ENCODE assay signal across 13 mouse cellular contexts in the genomic region with DNA sequence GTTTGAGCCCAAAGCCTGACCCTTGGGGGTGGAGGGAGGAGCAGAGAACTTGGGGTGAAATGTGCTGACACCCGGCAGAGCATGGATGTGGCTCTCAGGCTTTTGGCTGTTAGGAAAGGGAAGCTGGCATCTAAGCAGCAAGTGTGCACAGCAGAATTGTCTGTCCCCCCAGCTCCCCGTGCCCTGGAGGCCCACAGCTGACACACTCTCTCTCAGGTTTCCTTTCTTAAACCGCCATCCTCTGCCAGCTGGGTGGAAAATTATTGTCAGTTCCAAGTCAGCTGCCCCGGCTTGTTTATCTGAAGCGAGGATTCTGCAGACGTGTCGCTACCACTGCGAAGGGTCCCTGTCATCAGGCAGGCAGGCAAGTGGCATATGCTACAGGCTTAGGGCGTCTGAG.
DNase-seq lines count a peak whose midpoint lies in the region; ATAC-seq and TF ChIP-seq lines count a peak whose summit lies in the region.
"Had no signal": no experiment of that assay in that cellular context is flagged by ENCODE, and none has a peak within 500 bp of the region (broad histone marks: within the 10 kb centered on the region; RNA-seq: fewer than 3 reads in every experiment).

No protein-coding gene starts in this region.

- no peaks in the 10 kb centered on the region for H3K36me3 ChIP-seq in embryonic facial prominence, embryonic 14.5 days (ENCODE audit: control insufficient read depth, insufficient read depth, low read length)
- H3K36me3 ChIP-seq in embryonic facial prominence, embryonic 10.5 days (replicated peaks) = no peaks in the 10 kb centered on the region
- no peaks in the 10 kb centered on the region for H3K36me3 ChIP-seq in spleen, adult 2 months (ENCODE audit: control insufficient read depth, insufficient read depth, low read length)
- H3K36me3 ChIP-seq in kidney, embryonic 15.5 days = no peaks in the 10 kb centered on the region
- no peaks in the 10 kb centered on the region for H3K36me3 ChIP-seq in intestine, postnatal 0 days (ENCODE audit: control insufficient read depth, insufficient read depth)
- H3K36me3 ChIP-seq: heart, embryonic 15.5 days; midbrain, embryonic 13.5 days had no signal

- no peak overlapping the region for H3K4me3 ChIP-seq in embryonic facial prominence, embryonic 14.5 days (ENCODE audit: low read depth, low read length)
- no peak overlapping the region for H3K4me3 ChIP-seq in embryonic facial prominence, embryonic 10.5 days
- no peak overlapping the region for H3K4me3 ChIP-seq in spleen, adult 2 months (ENCODE audit: extremely low read depth, insufficient read depth, insufficient read length)
- H3K4me3 ChIP-seq in kidney, embryonic 15.5 days (replicated peaks) = no peak overlapping the region
- no peak overlapping the region for H3K4me3 ChIP-seq in intestine, postnatal 0 days (ENCODE audit: low read depth, low read length)
- H3K4me3 ChIP-seq: heart, embryonic 15.5 days; midbrain, embryonic 13.5 days had no signal

- no peak overlapping the region for H3K27ac ChIP-seq in embryonic facial prominence, embryonic 14.5 days (replicated peaks; ENCODE audit: low read depth, low read length)
- no peak overlapping the region for H3K27ac ChIP-seq in embryonic facial prominence, embryonic 10.5 days (replicated peaks)
- peak overlapping the region; percentile 30; the same call in 1 of the 2 replicates for H3K27ac ChIP-seq in spleen, adult 2 months (ENCODE audit: insufficient read depth, low read length)
- no peak overlapping the region for H3K27ac ChIP-seq in kidney, embryonic 15.5 days
- H3K27ac ChIP-seq in intestine, postnatal 0 days (ENCODE audit: low read depth, low read length) = no peak overlapping the region
- H3K27ac ChIP-seq: heart, embryonic 15.5 days; midbrain, embryonic 13.5 days had no signal

- DNase-seq in embryonic facial prominence, embryonic 14.5 days (ENCODE audit: low spot score) = peak; percentile 50
- DNase-seq in embryonic facial prominence, embryonic 10.5 days (ENCODE audit: low spot score) = no peak
- no peak for DNase-seq in spleen, adult 2 months (ENCODE audit: low read depth in 1 of 2, low spot score in 2 of 2)
- DNase-seq in spleen, postnatal 4 days (ENCODE audit: low spot score in 2 of 2) = no peak
- DNase-seq: adrenal gland, adult 2 months; kidney, adult 11 months; lung, postnatal 36 days had no signal

- ATAC-seq in embryonic facial prominence, embryonic 14.5 days (ENCODE audit: low read depth) = peak; percentile 44; the same call in 1 of the 2 replicates
- peak; percentile 43 to 49 for ATAC-seq in hematopoietic stem cell, adult 5-6 weeks (replicated peaks in 1 of 2; ENCODE audit: insufficient read depth in 1 of 2, low FRiP score in 2 of 2, low TSS enrichment in 1 of 2, low read depth in 1 of 2, poor library complexity in 2 of 2, severe bottlenecking in 2 of 2)
- no peak for ATAC-seq in kidney, embryonic 15.5 days (replicated peaks; ENCODE audit: low FRiP score)
- no peak for ATAC-seq in intestine, postnatal 0 days
- no peak for ATAC-seq in frontal cortex, adult (ENCODE audit: low TSS enrichment)
- ATAC-seq: midbrain, embryonic 13.5 days had no signal

- no peak overlapping the region for H3K4me2 ChIP-seq in embryonic facial prominence, embryonic 14.5 days (ENCODE audit: low read depth, low read length)
- no peak overlapping the region for H3K4me2 ChIP-seq in kidney, embryonic 15.5 days
- no peak overlapping the region for H3K4me2 ChIP-seq in intestine, postnatal 0 days (replicated peaks; ENCODE audit: low read depth)
- H3K4me2 ChIP-seq: heart, embryonic 15.5 days; midbrain, embryonic 13.5 days had no signal

- TF ChIP-seq POLR2A in spleen, adult 2 months (IDR thresholded peaks at IDR 0.05; ENCODE audit: low read depth, low read length) = no peak

- no peak for TF ChIP-seq CTCF in spleen, adult 2 months (IDR thresholded peaks at IDR 0.05; ENCODE audit: extremely low read depth, insufficient read depth, insufficient read length, insufficient replicate concordance)
- no peak for TF ChIP-seq CTCF in intestine, postnatal 0 days (IDR thresholded peaks at IDR 0.05; ENCODE audit: low read depth)

- 43% methylated on average over 9 of the region's 9 CpGs for WGBS in embryonic facial prominence, embryonic 14.5 days
- WGBS in embryonic facial prominence, embryonic 10.5 days = 69% methylated on average over 9 of the region's 9 CpGs
- WGBS in spleen, adult 2 months = 18% methylated on average over 9 of the region's 9 CpGs
- 51% methylated on average over 9 of the region's 9 CpGs for WGBS in kidney, embryonic 15.5 days
- WGBS in intestine, postnatal 0 days = 71% methylated on average over 9 of the region's 9 CpGs

- H3K27me3 ChIP-seq in embryonic facial prominence, embryonic 14.5 days (replicated peaks; ENCODE audit: control insufficient read depth, insufficient read depth, low read length) = no peaks in the 10 kb centered on the region
- 0 out of 2 replicates have a peak, but pooled peaks cover 4% of the 10 kb centered on the region for H3K27me3 ChIP-seq in embryonic facial prominence, embryonic 10.5 days (replicated peaks; ENCODE audit: low read depth, poor library complexity, severe bottlenecking)
- no peaks in the 10 kb centered on the region for H3K27me3 ChIP-seq in spleen, adult 2 months (ENCODE audit: control insufficient read depth, insufficient read depth, low read length)
- no peaks in the 10 kb centered on the region for H3K27me3 ChIP-seq in kidney, embryonic 15.5 days
- H3K27me3 ChIP-seq in intestine, postnatal 0 days (replicated peaks; ENCODE audit: control insufficient read depth, insufficient read depth, low read length) = no peaks in the 10 kb centered on the region
- H3K27me3 ChIP-seq: midbrain, embryonic 13.5 days had no signal

- no peaks in the 10 kb centered on the region for H3K9me3 ChIP-seq in embryonic facial prominence, embryonic 14.5 days (ENCODE audit: control insufficient read depth, low read length)
- no peaks in the 10 kb centered on the region for H3K9me3 ChIP-seq in embryonic facial prominence, embryonic 10.5 days
- no peaks in the 10 kb centered on the region for H3K9me3 ChIP-seq in kidney, embryonic 15.5 days (replicated peaks)
- H3K9me3 ChIP-seq in intestine, postnatal 0 days (ENCODE audit: control insufficient read depth) = no peaks in the 10 kb centered on the region
- H3K9me3 ChIP-seq: heart, embryonic 15.5 days; midbrain, embryonic 13.5 days had no signal

- H3K9ac ChIP-seq in embryonic facial prominence, embryonic 14.5 days (ENCODE audit: low read depth, low read length) = no peak overlapping the region
- H3K9ac ChIP-seq in kidney, embryonic 15.5 days = no peak overlapping the region
- H3K9ac ChIP-seq in intestine, postnatal 0 days (ENCODE audit: low read depth, low read length) = no peak overlapping the region
- H3K9ac ChIP-seq: heart, embryonic 15.5 days; midbrain, embryonic 13.5 days had no signal

- H3K4me1 ChIP-seq in embryonic facial prominence, embryonic 14.5 days (ENCODE audit: control insufficient read depth, insufficient read depth, low read length) = no peaks in the 10 kb centered on the region
- H3K4me1 ChIP-seq in embryonic facial prominence, embryonic 10.5 days = peaks cover 15% of the 10 kb centered on the region; the same call in 1 of the 2 replicates
- H3K4me1 ChIP-seq in spleen, adult 2 months (ENCODE audit: control insufficient read depth, insufficient read depth, insufficient read length) = peaks cover 26% of the 10 kb centered on the region; the same call in 1 of the 2 replicates
- peaks cover 10% of the 10 kb centered on the region for H3K4me1 ChIP-seq in kidney, embryonic 15.5 days
- H3K4me1 ChIP-seq in intestine, postnatal 0 days (replicated peaks; ENCODE audit: control insufficient read depth, insufficient read depth, low read length) = no peaks in the 10 kb centered on the region

Comparison
In these comparisons a context has a peak if more than half of its experiments do, and no peak if none do; other contexts are left out.
1. ATAC-seq: peak in embryonic facial prominence, embryonic 14.5 days (single experiment) and hematopoietic stem cell, adult 5-6 weeks (2 of 2); none in kidney, embryonic 15.5 days (single experiment), intestine, postnatal 0 days (single experiment) and frontal cortex, adult (single experiment).